Mouse (Mus musculus) CH12F3 (cell line): ENCODE measurements at regions not wholly inside any gene's neighbourhood (a gene's known extent, or its start where the extent isn't known, plus 50 kb on each side); places are given as distances from the start of the nearest gene placed in this dataset.

Source experiments
- in situ Hi-C: fragments of 300-500 bp; cut with MboI; formaldehyde crosslinking; loops from 2 replicates; pipeline ENCODE4 v1.14.3; 2020; ENCODE audit warnings: low sequenced_read_pairs

DNA sequence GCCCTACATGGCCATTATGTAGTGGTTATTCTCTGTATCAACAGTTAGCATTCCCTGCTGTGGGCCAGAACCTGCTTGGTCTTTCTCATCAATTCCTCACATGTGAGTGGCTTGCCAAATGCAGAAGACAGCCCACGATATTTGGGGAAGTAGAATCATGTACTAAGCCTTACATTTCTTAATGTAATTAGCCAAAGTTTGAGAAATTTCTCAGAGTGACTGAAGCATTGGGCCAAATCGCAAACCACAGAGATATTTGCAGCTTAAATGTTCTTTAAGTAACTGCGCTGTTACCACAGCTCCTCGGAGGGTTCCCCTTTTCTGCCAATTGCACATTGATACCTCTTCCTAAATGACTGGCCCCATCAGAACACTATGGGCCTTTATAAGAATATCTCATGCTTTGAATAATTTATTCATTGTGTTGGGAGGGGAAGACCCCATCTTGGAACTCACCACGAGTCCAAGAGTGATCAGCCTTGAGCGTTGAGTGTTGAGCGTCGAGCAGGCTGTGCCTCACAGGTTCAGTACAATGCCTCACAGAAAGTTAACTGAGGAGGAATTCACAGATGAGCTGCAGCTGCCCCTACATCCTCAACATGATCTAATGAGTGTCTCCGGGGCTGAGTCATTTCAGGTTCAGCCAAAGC lies 251.7 kb downstream of the Hlx start:
- in situ Hi-C loops: loop anchor here (25.0 kb wide), 1 partner anchor 257 kb away; the partner anchor contains the start of gene Hlx

GRCm38 (mm10) chr1:184478006-184478405 lies 254.4 kb downstream of the Hlx start:
- in situ Hi-C loops: loop anchor here (25.0 kb wide), 1 partner anchor 259 kb away; the partner anchor contains the start of gene Hlx

DNA sequence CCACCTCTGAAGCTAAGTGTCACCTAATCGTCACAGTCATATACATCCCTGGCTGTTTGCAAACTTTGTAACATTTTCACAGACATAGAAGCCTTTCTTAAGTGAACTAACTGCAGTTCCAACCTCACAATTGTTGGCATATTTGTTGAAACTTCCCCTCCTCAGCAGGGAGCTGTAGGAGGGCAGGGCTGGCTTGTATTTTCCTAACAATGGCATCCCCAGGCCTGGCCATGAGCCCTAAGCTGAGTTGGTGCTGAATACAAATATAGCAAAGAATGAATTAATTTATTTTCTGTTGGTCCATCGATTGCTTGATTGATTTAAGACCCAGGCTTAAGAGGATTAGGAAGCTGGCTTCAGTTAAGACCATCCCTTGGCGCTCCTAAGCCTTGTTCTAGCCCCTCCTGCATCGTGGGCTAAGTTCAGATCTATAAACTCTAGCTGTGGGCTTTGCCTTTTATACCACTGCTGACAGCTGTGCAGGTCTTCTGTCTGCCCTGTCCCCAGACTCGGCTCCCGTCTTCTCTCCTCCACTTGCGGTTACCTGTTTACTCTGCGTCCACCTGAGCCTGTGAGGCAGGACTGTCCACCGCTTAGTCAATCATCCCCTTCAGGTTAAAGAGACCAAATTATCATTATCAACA lies 269.8 kb downstream of the Hlx start:
- in situ Hi-C loops: no loop called here

- in situ Hi-C loops: no loop called here
Measured at GRCm38 (mm10) chr1:184461411-184461810, 271.0 kb downstream of the Hlx start.

GRCm38 (mm10) chr1:184456727-184457126 lies 275.7 kb downstream of the Hlx start:
- in situ Hi-C loops: no loop called here

- in situ Hi-C loops: no loop called here
Measured at GRCm38 (mm10) chr1:184454381-184454780, 278.0 kb downstream of the Hlx start.

GRCm38 (mm10) chr1:184453673-184454072 lies 278.7 kb downstream of the Hlx start:
- in situ Hi-C loops: no loop called here

- in situ Hi-C loops: no loop called here
Measured at GRCm38 (mm10) chr1:184453061-184453460, 279.4 kb downstream of the Hlx start.

DNA sequence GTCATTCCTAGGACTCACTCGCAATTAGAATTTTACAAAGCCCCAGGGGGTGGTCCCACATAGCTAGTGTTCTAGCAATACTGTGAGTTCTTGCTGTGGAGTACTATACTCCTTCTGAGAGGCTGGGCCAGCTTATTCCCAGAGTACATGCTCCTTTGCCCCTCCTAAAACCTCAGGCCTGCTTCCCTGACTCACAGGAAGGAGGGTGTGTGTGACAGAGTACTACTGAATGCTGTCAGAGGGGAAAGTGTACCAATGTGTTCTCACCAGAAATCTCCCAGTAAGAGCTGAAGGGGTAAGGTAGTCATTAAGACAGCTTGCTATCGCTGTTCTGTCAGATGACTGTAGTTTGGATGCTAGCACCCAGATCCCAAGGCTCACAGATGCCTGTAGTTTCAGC lies 280.7 kb downstream of the Hlx start:
- in situ Hi-C loops: no loop called here

DNA sequence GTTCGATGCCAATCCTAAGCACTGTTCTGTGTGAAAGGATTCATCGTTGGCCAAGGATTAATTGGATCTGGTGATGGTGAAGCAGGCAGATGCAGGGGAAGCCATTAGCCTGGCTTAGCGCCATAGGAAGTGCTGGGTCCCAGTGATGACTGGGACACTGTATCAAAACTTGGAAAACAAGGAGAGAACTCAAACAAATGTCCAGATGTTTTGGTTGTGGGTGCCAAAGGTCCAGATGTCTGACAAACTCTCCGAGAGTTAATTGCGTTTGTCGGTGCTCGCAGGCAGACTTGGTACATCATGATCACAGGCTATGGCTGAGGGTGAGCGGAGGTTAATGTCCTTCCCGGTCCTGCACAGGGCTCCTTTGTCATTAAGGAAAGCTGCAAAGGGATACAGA lies 283.4 kb downstream of the Hlx start:
- in situ Hi-C loops: no loop called here

- in situ Hi-C loops: no loop called here
Measured at GRCm38 (mm10) chr1:184447911-184448310, 284.5 kb downstream of the Hlx start.

GRCm38 (mm10) chr1:184447161-184447667 lies 285.2 kb downstream of the Hlx start:
- in situ Hi-C loops: no loop called here

DNA sequence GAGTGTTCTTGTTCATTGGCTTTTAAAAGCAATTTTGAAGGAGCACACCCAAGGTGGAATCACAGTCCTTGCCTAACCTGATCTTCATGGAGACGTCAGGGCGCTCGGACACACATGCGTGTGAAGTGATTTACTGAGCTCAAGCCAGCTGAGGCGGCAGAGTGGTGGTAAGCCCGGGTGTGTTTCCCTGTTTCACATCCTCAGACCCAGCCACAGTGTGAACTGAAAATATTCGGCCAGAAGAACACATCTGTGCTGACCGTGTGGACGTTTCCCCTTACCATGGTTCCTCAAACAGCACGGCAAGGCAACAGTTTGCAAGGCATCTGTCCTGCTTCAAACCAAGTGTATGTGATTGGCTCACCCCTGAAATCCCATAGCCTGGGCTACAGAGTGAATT lies 288.2 kb downstream of the Hlx start:
- in situ Hi-C loops: no loop called here

- in situ Hi-C loops: no loop called here
Measured at GRCm38 (mm10) chr1:184442701-184443100, 289.7 kb downstream of the Hlx start.

- in situ Hi-C loops: no loop called here
Measured at GRCm38 (mm10) chr1:184441005-184441557, 291.3 kb downstream of the Hlx start.

- in situ Hi-C loops: no loop called here
Measured at GRCm38 (mm10) chr1:184439506-184439905, 292.9 kb downstream of the Hlx start.

GRCm38 (mm10) chr1:184436387-184436786 lies 296.0 kb downstream of the Hlx start:
- in situ Hi-C loops: no loop called here

DNA sequence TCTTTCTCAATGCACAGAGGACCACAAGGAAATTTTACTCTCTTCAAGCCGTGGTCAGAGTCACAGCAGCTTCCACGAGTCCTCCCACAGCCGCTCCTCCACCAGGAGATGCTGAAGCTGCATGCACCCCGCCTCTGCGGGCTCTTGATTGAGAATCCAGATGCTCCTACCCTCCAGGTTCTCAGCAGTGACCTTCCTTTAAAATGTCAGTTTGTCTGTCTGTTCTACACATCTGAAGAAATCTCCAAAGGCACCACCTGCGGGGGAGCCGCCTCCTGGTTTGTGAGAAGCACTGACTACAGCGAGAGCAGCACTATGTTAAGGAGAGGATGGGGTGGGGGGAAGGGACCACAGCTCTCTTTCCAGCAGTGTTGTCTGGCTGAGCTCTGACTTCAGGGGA lies 303.8 kb downstream of the Hlx start:
- in situ Hi-C loops: no loop called here

DNA sequence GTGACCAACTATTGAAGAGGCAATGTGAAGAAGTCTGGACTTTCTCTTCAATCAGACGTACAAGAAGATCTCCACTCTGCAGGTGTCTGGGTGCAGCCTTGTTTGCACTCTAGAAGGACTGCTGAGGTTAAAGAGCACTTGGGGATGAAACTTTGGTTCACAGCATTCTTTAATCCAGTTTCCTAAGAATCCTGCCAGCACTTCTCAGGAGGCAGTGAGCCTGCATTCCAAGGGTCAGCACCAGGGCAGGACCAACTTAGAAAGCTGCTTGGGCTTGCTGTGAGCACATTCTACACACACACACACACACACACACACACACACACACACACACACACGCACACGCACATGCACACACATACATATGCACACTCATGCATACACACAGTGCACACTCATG lies 304.4 kb downstream of the Hlx start:
- in situ Hi-C loops: no loop called here

- in situ Hi-C loops: no loop called here
Measured at GRCm38 (mm10) chr1:184425694-184426093, 306.7 kb downstream of the Hlx start.

DNA sequence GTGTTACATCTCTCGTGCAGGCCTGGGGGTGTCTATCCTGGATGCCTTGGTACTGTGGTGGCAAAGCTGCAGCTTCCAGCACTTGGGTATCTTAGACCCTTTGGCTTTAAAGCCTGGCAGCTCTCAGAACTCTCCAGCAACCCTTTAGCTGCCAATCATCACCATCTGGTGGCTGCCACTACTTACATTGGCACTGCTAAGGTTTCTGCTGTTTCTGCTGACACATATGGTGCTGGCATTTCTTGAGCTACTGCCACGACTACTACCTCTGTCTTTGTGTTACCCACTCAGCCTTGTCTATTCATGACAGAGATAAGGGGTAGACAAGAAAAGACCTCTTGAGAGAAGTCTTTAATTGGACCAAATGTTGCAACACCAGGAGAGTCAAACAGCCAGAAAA lies 308.4 kb downstream of the Hlx start:
- in situ Hi-C loops: no loop called here

GRCm38 (mm10) chr1:184412596-184412995 lies 319.8 kb downstream of the Hlx start:
- in situ Hi-C loops: no loop called here
